Mouse (Mus musculus) limb, embryonic 11.5 days (tissue): ENCODE results near the gene Naa16. TPM values are rescaled to one million over a fixed set of nuclear protein-coding genes. Genes with fewer than 3 reads are reported as not detected.

Source experiments
- ATAC-seq: fragments of 200-750 bp; cut with Nextera tagmentation; 2 replicates; pipeline ENCODE4 v1.8.0; 2017; ENCODE audit warnings: low read depth; ENCODE audit not compliant: insufficient number of reproducible peaks, low FRiP score, low TSS enrichment
- DNase-seq: peaks from one replicate; pipeline ENCODE4 v3.0.0-alpha.2; 2015; ENCODE audit warnings: low spot score
- H3K27ac ChIP-seq: fragments of 300-500 bp; sonication (generic); replicated peaks from 2 replicates; pipeline ENCODE4 v1.5.1; 2014; ENCODE audit warnings: low read depth, mild to moderate bottlenecking, low read length
- H3K27me3 ChIP-seq: fragments of 300-500 bp; sonication (generic); 2 replicates; pipeline ENCODE4 v1.6.1; 2014; ENCODE audit warnings: mild to moderate bottlenecking, low read length, mixed read lengths; ENCODE audit not compliant: control insufficient read depth, insufficient read depth
- H3K36me3 ChIP-seq: fragments of 300-500 bp; sonication (generic); 2 replicates; pipeline ENCODE4 v1.6.1; 2014; ENCODE audit warnings: mild to moderate bottlenecking, low read length, moderate library complexity, mixed read lengths; ENCODE audit not compliant: control insufficient read depth, insufficient read depth
- H3K4me1 ChIP-seq: fragments of 300-500 bp; sonication (generic); 2 replicates; pipeline ENCODE4 v1.6.1; 2014; ENCODE audit warnings: low read length, mixed read lengths; ENCODE audit not compliant: control insufficient read depth, insufficient read depth
- H3K4me2 ChIP-seq: fragments of 300-500 bp; sonication (generic); 2 replicates; pipeline ENCODE4 v1.6.1; 2014; ENCODE audit warnings: low read depth, mild to moderate bottlenecking, moderate library complexity; ENCODE audit not compliant: severe bottlenecking
- H3K4me3 ChIP-seq: fragments of 300-500 bp; sonication (generic); 2 replicates; pipeline ENCODE4 v1.5.1; 2014; ENCODE audit warnings: low read depth, low read length
- H3K9ac ChIP-seq: fragments of 300-500 bp; sonication (generic); 2 replicates; pipeline ENCODE4 v1.6.1; 2014; ENCODE audit warnings: mild to moderate bottlenecking, low read length
- H3K9me3 ChIP-seq: fragments of 300-500 bp; sonication (generic); 2 replicates; pipeline ENCODE4 v1.6.1; 2016; ENCODE audit warnings: low read length; ENCODE audit not compliant: control insufficient read depth
- WGBS: fragments of 180-500 bp; shearing (Covaris S2); extraction: QIAGEN DNeasy Blood & Tissue Kit; methylation state at CpG from one replicate; pipeline ENCODE4 v1.1.7; 2014; 5-methylcytosine and 5-hydroxymethylcytosine counted together
- polyA plus RNA-seq: library from polyadenylated mRNA; unstranded; fragments of >200 nt; fragmentation: Nextera tagmentation; extraction: Ambion mirVana; gene quantifications from 2 replicates; pipeline ENCODE4 v1.2.1, GENCODE M21; 2014

Naa16 gene
- polyA plus RNA-seq, 1 experiment from 2014 or later: 51.5 TPM

DNA sequence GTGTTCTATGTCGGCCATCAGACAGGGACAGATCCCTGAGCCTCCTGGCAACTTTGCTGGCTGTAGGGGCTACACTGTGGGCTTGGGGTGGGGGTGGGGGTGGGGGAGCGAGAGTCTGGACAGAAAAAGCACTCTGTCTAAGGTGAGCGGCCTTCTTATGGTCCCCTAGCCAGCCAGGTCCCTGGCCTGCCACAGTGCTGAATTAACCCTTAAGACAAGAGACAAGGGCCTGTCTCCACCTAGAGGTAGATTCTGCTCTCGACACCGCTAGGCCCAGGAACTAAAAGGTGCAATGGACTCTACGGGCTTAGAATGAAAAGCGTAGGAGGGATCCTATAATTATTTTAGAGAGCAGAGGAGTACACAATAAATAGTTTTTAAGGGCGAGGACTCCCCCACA is 69.4 kb downstream of the Naa16 start:
- H3K9me3 ChIP-seq: no peaks in the 10 kb centered on the region
- WGBS: 23% methylated on average over 8 of the region's 8 CpGs
- DNase-seq: peak; percentile 46
- H3K4me2 ChIP-seq: no peak overlapping the region
- no peaks in the 10 kb centered on the region for H3K4me1 ChIP-seq
- no peak overlapping the region for H3K27ac ChIP-seq
- ATAC-seq: 0 out of 2 replicates have a peak, but pooled peaks have one; percentile 54
- H3K36me3 ChIP-seq: no peaks in the 10 kb centered on the region
- H3K27me3 ChIP-seq: no peaks in the 10 kb centered on the region
- no peak overlapping the region for H3K4me3 ChIP-seq
- no peak overlapping the region for H3K9ac ChIP-seq

- Histone ChIP-seq H3K36me3 (no peaks in the 10 kb centered on the region), H3K27me3 (no peaks in the 10 kb centered on the region), H3K4me1 (0 out of 2 replicates have a peak, but pooled peaks cover 2% of the 10 kb centered on the region), H3K9me3 (no peaks in the 10 kb centered on the region), H3K27ac (no peak overlapping the region), H3K4me2 (no peak overlapping the region), H3K9ac (no peak overlapping the region), H3K4me3 (no peak overlapping the region)
- ATAC-seq (no peak), DNase-seq (peak; percentile 62)
- 34% methylated on average over 2 of the region's 2 CpGs for WGBS
Observed at GRCm38 (mm10) chr14:79317602-79318001, 73.0 kb downstream of the Naa16 start.

- no peak overlapping the region for H3K4me3 ChIP-seq
- no peak overlapping the region for H3K27ac ChIP-seq
- no peak overlapping the region for H3K9ac ChIP-seq
- H3K36me3 ChIP-seq: no peaks in the 10 kb centered on the region
- no peak for ATAC-seq
- no peak overlapping the region for H3K4me2 ChIP-seq
- no peaks in the 10 kb centered on the region for H3K27me3 ChIP-seq
- no peaks in the 10 kb centered on the region for H3K9me3 ChIP-seq
- H3K4me1 ChIP-seq: 0 out of 2 replicates have a peak, but pooled peaks cover 8% of the 10 kb centered on the region
- no peak for DNase-seq
- 49% methylated on average over 7 of the region's 7 CpGs for WGBS
Observed at GRCm38 (mm10) chr14:79315877-79316276, 74.7 kb downstream of the Naa16 start.

DNA sequence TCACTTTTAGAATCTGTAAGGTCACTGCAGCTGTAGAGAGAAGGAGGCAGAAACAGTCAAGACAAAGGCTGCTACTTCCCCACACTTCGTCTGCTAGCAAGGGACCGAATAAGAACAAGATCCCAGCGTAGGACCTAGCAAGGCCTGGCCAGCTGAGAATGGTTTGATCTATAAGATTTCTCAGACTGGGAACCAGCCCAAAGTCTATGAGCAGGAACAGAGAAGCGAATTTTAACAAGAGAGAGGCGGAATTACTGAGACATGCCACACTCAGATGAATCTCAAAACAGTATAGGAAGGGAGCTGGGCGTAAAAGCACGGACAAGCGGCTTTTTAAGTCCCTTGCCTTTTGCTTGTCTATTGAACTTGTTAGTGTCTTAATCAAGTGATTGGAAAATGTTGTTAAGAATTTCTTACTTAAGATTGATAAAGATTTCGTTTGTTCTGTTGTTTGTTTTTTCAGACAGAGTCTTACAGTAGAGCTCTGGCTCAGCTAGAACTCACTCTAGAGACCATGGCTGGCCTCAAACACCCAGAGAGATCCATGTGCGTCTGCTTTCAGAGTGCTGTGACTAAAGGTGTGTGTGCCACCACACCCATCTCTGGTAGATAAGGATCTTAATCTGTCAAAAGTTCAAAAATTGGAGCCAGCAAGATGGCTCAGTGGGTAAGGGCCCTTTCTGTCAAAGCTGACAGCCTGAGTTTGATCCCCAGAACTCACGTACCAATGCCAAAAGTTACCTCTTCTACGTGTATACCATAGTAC is 76.2 kb downstream of the Naa16 start:
- Histone ChIP-seq H3K4me3 (no peak overlapping the region), H3K27ac (no peak overlapping the region), H3K9me3 (no peaks in the 10 kb centered on the region), H3K9ac (no peak overlapping the region), H3K4me2 (no peak overlapping the region), H3K36me3 (no peaks in the 10 kb centered on the region), H3K4me1 (0 out of 2 replicates have a peak, but pooled peaks cover 8% of the 10 kb centered on the region), H3K27me3 (no peaks in the 10 kb centered on the region)
- 88% methylated on average over 12 of the region's 12 CpGs for WGBS
- DNase-seq (no peak), ATAC-seq (no peak)

DNA sequence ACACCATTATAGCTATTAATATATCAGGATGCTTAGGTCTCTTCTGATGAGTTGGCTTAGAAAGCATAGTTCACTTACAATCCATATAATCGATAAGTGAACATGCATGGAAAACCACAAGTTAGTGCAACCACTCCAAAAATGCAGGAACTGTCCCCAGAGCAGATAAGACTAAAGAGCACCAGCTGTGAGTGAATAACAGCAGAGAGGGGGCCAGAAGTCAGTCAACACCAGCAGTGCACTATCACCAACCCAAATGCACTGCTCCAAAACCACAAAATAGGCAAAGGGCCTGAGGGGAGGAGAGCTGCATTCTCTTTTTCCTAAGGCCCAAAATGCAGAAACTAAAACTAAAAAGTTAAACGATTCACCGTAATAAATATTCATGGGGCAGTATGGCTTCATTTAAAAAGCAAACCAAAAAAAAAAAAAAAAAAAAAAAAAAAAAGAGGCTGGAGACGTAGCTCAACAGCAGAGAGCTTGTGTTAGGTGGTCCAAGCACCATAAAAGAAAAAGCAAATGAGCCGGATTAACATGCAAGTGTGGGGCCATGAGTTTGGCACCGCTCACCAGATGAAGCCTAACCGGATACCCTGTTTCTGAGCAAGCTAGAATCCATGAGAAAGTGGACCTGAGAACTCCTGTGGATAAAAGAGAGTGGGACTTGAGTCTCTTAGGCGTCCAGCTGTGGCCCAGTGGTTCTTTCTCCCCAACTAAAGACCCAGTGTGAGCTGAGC is 77.0 kb downstream of the Naa16 start:
- Histone ChIP-seq H3K36me3 (no peaks in the 10 kb centered on the region), H3K27ac (no peak overlapping the region), H3K9ac (no peak overlapping the region), H3K27me3 (no peaks in the 10 kb centered on the region), H3K4me1 (0 out of 2 replicates have a peak, but pooled peaks cover 11% of the 10 kb centered on the region), H3K9me3 (no peaks in the 10 kb centered on the region), H3K4me3 (no peak overlapping the region), H3K4me2 (no peak overlapping the region)
- ATAC-seq (no peak), DNase-seq (no peak)
- 79% methylated on average over 8 of the region's 8 CpGs for WGBS

DNA sequence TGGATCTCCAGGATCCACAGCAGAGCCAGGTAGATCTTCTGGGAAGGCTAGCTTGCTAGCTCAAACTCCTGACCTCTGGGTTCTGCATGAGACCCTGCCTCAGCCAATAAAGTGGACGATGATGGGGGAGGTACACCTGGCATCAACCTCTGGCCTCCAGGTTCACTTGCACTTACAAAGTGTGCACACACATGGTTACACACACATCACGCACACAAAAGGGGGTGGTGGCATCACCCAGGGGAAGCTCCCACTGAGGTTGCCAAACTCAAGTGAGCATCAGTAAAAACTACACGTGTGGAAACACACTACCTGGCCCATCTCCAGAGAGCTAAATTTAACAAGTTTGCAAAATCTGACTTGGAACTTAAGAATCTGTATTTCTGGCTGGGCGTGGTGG is 77.9 kb downstream of the Naa16 start:
- H3K36me3 ChIP-seq: no peaks in the 10 kb centered on the region
- H3K4me3 ChIP-seq: no peak overlapping the region
- no peak for DNase-seq
- ATAC-seq: no peak
- H3K27ac ChIP-seq: no peak overlapping the region
- 0 out of 2 replicates have a peak, but pooled peaks cover 11% of the 10 kb centered on the region for H3K4me1 ChIP-seq
- H3K9ac ChIP-seq: no peak overlapping the region
- no peak overlapping the region for H3K4me2 ChIP-seq
- no peaks in the 10 kb centered on the region for H3K9me3 ChIP-seq
- 79% methylated on average over 4 of the region's 4 CpGs for WGBS
- H3K27me3 ChIP-seq: no peaks in the 10 kb centered on the region

GRCm38 (mm10) chr14:79311918-79312454 is 78.6 kb downstream of the Naa16 start:
- Histone ChIP-seq H3K27ac (no peak overlapping the region), H3K4me2 (no peak overlapping the region), H3K4me1 (0 out of 2 replicates have a peak, but pooled peaks cover 11% of the 10 kb centered on the region), H3K36me3 (no peaks in the 10 kb centered on the region), H3K4me3 (no peak overlapping the region), H3K9ac (no peak overlapping the region), H3K9me3 (no peaks in the 10 kb centered on the region), H3K27me3 (no peaks in the 10 kb centered on the region)
- DNase-seq (no peak), ATAC-seq (no peak)
- 26% methylated on average over 3 of the region's 4 CpGs for WGBS

DNA sequence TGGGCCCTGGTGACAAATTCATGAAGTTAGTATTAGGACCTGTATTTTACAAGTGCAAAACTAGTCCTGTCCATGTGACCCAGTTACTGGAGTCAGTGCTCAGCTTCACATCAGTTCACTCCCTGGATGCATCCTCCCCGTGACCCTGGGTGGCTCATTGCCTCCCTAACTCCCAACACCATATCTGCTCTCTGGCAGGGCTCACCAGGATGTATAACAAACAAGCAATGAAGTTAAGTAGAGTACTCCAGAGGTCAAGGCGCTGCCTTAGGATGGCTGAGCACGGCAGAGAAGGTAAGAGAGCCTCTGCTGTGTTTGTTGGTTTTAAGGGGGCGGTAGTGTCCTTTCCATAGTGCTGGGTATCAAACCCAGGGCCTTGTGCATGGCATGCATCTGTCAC is 81.5 kb downstream of the Naa16 start:
- Histone ChIP-seq H3K4me3 (no peak overlapping the region), H3K9ac (no peak overlapping the region), H3K4me1 (0 out of 2 replicates have a peak, but pooled peaks cover 9% of the 10 kb centered on the region), H3K36me3 (no peaks in the 10 kb centered on the region), H3K27ac (no peak overlapping the region), H3K27me3 (no peaks in the 10 kb centered on the region), H3K9me3 (no peaks in the 10 kb centered on the region), H3K4me2 (no peak overlapping the region)
- 54% methylated on average over 4 of the region's 4 CpGs for WGBS
- ATAC-seq: no peak
- DNase-seq: no peak
